Mouse (Mus musculus) lung, postnatal 4 days (tissue): ENCODE data around the gene Pgbd1.

Experiments used
- DNase-seq, 2 experiments: peaks; one replicate each; pipeline ENCODE4 v3.0.0; 2021

The Pgbd1 gene

GRCm38 (mm10) chr13:21415266-21415665, 25.6 kb downstream of the Pgbd1 start:
- DNase-seq = no peak

- DNase-seq = no peak
These were observed 26.3 kb downstream of the Pgbd1 start for GRCm38 (mm10) chr13:21414231-21415212.

GRCm38 (mm10) chr13:21408805-21409459, 31.9 kb downstream of the Pgbd1 start:
- DNase-seq = no peak

- peak; percentile 85 to 89 for DNase-seq
These were observed 32.7 kb downstream of the Pgbd1 start for GRCm38 (mm10) chr13:21407969-21408804.

- no peak for DNase-seq
These were observed 33.5 kb downstream of the Pgbd1 start for GRCm38 (mm10) chr13:21407341-21407740.

GRCm38 (mm10) chr13:21402848-21403247, 38.0 kb downstream of the Pgbd1 start:
- DNase-seq = no peak

- DNase-seq = peak; percentile 87 to 89
These were observed 38.5 kb downstream of the Pgbd1 start, which contains the start of gene Zkscan3 for GRCm38 (mm10) chr13:21402287-21402846. Gene Zkscan3 (minus strand): TSS chr13:21402755.

- DNase-seq = no peak
These were observed 39.1 kb downstream of the Pgbd1 start for GRCm38 (mm10) chr13:21401636-21402286.

GRCm38 (mm10) chr13:21401166-21401565, 39.7 kb downstream of the Pgbd1 start:
- no peak for DNase-seq

- no peak for DNase-seq
These were observed 43.4 kb downstream of the Pgbd1 start for GRCm38 (mm10) chr13:21397486-21397885.

GRCm38 (mm10) chr13:21396048-21396447, 44.8 kb downstream of the Pgbd1 start:
- peak; percentile 33 to 59 for DNase-seq

GRCm38 (mm10) chr13:21395623-21396022, 45.2 kb downstream of the Pgbd1 start:
- DNase-seq = no peak

- no peak for DNase-seq
These were observed 45.6 kb downstream of the Pgbd1 start for GRCm38 (mm10) chr13:21395211-21395610.

GRCm38 (mm10) chr13:21377773-21378172, 63.1 kb downstream of the Pgbd1 start:
- no peak for DNase-seq

GRCm38 (mm10) chr13:21372700-21373099, 68.2 kb downstream of the Pgbd1 start:
- DNase-seq = no peak
